Comparison of ENCODE assay signal across 8 mouse cellular contexts in the genomic region with DNA sequence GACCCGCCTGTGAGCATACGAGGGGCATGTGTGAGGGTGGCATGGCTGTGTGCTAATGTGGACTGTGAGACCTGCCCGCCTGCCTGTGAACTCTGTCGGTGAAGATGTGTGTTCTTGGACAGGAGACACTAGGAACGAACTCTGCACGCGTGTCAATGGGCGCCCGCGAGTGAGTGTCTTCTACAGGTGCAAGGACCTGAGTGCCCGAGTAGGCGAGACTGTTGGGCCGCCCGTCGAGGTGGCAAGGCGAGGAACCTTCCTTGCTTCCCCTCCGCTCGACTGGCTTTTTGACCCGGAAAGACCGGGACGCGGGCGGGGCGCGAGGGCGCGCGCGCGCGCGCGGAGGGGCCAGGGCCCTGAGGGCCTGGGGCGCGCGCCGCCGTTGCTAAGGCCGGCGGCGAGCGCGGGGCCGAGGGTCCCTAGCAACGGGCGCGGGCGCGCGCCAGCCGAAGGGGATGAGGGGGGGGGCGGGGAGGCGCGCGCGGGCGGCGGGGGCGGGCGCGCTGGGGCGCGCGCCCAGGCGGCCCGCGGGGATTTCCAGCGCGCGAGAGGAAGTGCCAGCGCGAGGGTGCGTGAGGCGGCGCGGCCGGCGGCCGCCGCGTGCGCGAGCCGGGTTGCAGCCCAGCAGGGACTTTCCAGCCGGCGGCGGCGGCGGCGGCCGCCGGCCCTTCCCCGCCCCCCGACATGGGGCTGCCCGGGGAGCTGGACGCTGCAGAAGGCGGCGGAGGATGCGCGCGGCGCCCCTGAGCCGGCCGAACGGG. TPM values are rescaled to one million over a fixed set of nuclear protein-coding genes. Genes with fewer than 3 reads are reported as not detected.
DNase-seq lines count a peak whose midpoint lies in the region; ATAC-seq lines count a peak whose summit lies in the region.

A gene (plus strand): TSS at position 540 of the 761 bp plus-strand sequence.

- H3K9ac ChIP-seq in kidney, embryonic 14.5 days (ENCODE audit: low read depth, low read length), result peak within 1 kb of the TSS; percentile 79
- peak within 1 kb of the TSS; percentile 82 for H3K9ac ChIP-seq in liver, embryonic 11.5 days (ENCODE audit: low read depth, low read length)

- 5% methylated on average over 103 of the region's 105 CpGs for WGBS in heart, embryonic 10.5 days
- 7% methylated on average over 64 of the region's 105 CpGs for WGBS in kidney, embryonic 14.5 days
- 4% methylated on average over 66 of the region's 105 CpGs for WGBS in liver, embryonic 11.5 days

- peaks cover 5% of the 10 kb centered on the region; the same call in 1 of the 2 replicates for H3K27me3 ChIP-seq in heart, embryonic 10.5 days (ENCODE audit: insufficient read depth, poor library complexity, severe bottlenecking)
- H3K27me3 ChIP-seq in kidney, embryonic 14.5 days (ENCODE audit: control insufficient read depth, insufficient read depth, low read length), result no peaks in the 10 kb centered on the region
- H3K27me3 ChIP-seq in liver, embryonic 11.5 days (replicated peaks; ENCODE audit: control insufficient read depth, insufficient read depth, low read length), result no peaks in the 10 kb centered on the region

- DNase-seq in 3134 (ENCODE audit: extremely low read depth, insufficient read length, low spot score), result peak; percentile 81
- DNase-seq in adrenal gland, adult (ENCODE audit: inconsistent age in 2 of 2, low spot score in 1 of 2), result peak; percentile 81 to 92
- DNase-seq in embryo, embryonic 11.5 days (ENCODE audit: low read depth, low spot score), result peak; percentile 57
- DNase-seq in heart, embryonic 10.5 days (ENCODE audit: low spot score), result no peak
- peak; percentile 78 for DNase-seq in liver, embryonic 11.5 days (ENCODE audit: low spot score)
- peak; percentile 51 to 65 for DNase-seq in spleen, postnatal 14 days (ENCODE audit: low spot score in 2 of 2)

- peaks cover 49% of the 10 kb centered on the region for H3K4me1 ChIP-seq in heart, embryonic 10.5 days
- H3K4me1 ChIP-seq in kidney, embryonic 14.5 days (ENCODE audit: control insufficient read depth, insufficient read depth, low read length), result peaks cover 16% of the 10 kb centered on the region; the same call in 1 of the 2 replicates
- H3K4me1 ChIP-seq in liver, embryonic 11.5 days (replicated peaks; ENCODE audit: control insufficient read depth, insufficient read depth, low read length), result peaks cover 29% of the 10 kb centered on the region

- H3K4me2 ChIP-seq in kidney, embryonic 14.5 days (replicated peaks; ENCODE audit: low read depth, low read length), result peak within 1 kb of the TSS; percentile 85
- H3K4me2 ChIP-seq in liver, embryonic 11.5 days, result peak within 1 kb of the TSS; percentile 87

- no peaks in the 10 kb centered on the region for H3K9me3 ChIP-seq in heart, embryonic 10.5 days
- no peaks in the 10 kb centered on the region for H3K9me3 ChIP-seq in kidney, embryonic 14.5 days (ENCODE audit: control insufficient read depth, low read length)
- H3K9me3 ChIP-seq in liver, embryonic 11.5 days (ENCODE audit: control insufficient read depth, low read length), result no peaks in the 10 kb centered on the region

- peak within 1 kb of the TSS; percentile 87 for H3K4me3 ChIP-seq in heart, embryonic 10.5 days
- peak within 1 kb of the TSS; percentile 71 for H3K4me3 ChIP-seq in kidney, embryonic 14.5 days (ENCODE audit: low read length)
- peak within 1 kb of the TSS; percentile 87 for H3K4me3 ChIP-seq in liver, embryonic 11.5 days (ENCODE audit: low read depth, low read length)

- no peaks in the 10 kb centered on the region for H3K36me3 ChIP-seq in heart, embryonic 10.5 days
- no peaks in the 10 kb centered on the region for H3K36me3 ChIP-seq in kidney, embryonic 14.5 days (ENCODE audit: control insufficient read depth, insufficient read depth, low read length)
- H3K36me3 ChIP-seq in liver, embryonic 11.5 days (ENCODE audit: control insufficient read depth, insufficient read depth, low read length), result no peaks in the 10 kb centered on the region

- peak within 1 kb of the TSS; percentile 92 for H3K27ac ChIP-seq in heart, embryonic 10.5 days
- H3K27ac ChIP-seq in kidney, embryonic 14.5 days (ENCODE audit: low read depth, low read length), result peak within 1 kb of the TSS; percentile 56
- H3K27ac ChIP-seq in liver, embryonic 11.5 days (ENCODE audit: low read depth, low read length), result peak within 1 kb of the TSS; percentile 73

- peak; percentile 65 for ATAC-seq in kidney, embryonic 14.5 days (ENCODE audit: low FRiP score, low TSS enrichment)
- ATAC-seq in liver, embryonic 11.5 days (replicated peaks; ENCODE audit: low FRiP score), result peak; percentile 67
- ATAC-seq in monocyte, adult 5-6 weeks (replicated peaks; ENCODE audit: insufficient number of reproducible peaks, low FRiP score, low TSS enrichment, poor library complexity, severe bottlenecking), result peak; percentile 26

RNA-seq across cellular contexts. Expression of the gene that starts here (rescaled TPM):
- polyA plus RNA-seq in heart, embryonic 10.5 days (2016; fragmentation: Nextera tagmentation; extraction: Ambion mirVana), result 6.9 and 7.2 TPM in 2 replicates
- polyA plus RNA-seq in kidney, embryonic 14.5 days (2014; fragmentation: Nextera tagmentation; extraction: Ambion mirVana), result 12.5 and 14.0 TPM in 2 replicates
- polyA plus RNA-seq in liver, embryonic 11.5 days (2014; fragmentation: Nextera tagmentation; extraction: Ambion mirVana), result 7.4 and 9.1 TPM in 2 replicates
- 40.4 to 58.6 TPM (median 41.0 TPM) in 3 replicates for total RNA-seq in monocyte, adult 5-6 weeks (2017)
